Mouse (Mus musculus) midbrain, embryonic 13.5 days (tissue): Measurements from ENCODE around the gene Foxr2. TPM values are rescaled to one million over a fixed set of nuclear protein-coding genes. Genes with fewer than 3 reads are reported as not detected.

Source experiments
- ATAC-seq: fragments of 200-750 bp; cut with Nextera tagmentation; 2 replicates; pipeline ENCODE4 v1.8.0; 2017; ENCODE audit warnings: mild to moderate bottlenecking, moderate TSS enrichment, moderate library complexity
- H3K27ac ChIP-seq: fragments of 300-500 bp; sonication (generic); 2 replicates; pipeline ENCODE4 v1.5.1; 2015; ENCODE audit warnings: inconsistent platforms, mild to moderate bottlenecking, moderate library complexity
- H3K27me3 ChIP-seq: fragments of 300-500 bp; sonication (generic); 2 replicates; pipeline ENCODE4 v1.6.1; 2015; ENCODE audit warnings: mild to moderate bottlenecking, inconsistent platforms
- H3K36me3 ChIP-seq: fragments of 300-500 bp; sonication (generic); 2 replicates; pipeline ENCODE4 v1.6.1; 2015; ENCODE audit warnings: mild to moderate bottlenecking, inconsistent platforms
- H3K4me1 ChIP-seq: fragments of 300-500 bp; sonication (generic); replicated peaks from 2 replicates; pipeline ENCODE4 v1.6.1; 2015; ENCODE audit warnings: inconsistent platforms
- H3K4me2 ChIP-seq: fragments of 300-500 bp; sonication (generic); replicated peaks from 2 replicates; pipeline ENCODE4 v1.6.1; 2015; ENCODE audit warnings: moderate library complexity, mild to moderate bottlenecking, inconsistent platforms
- H3K4me3 ChIP-seq: fragments of 300-500 bp; sonication (generic); replicated peaks from 2 replicates; pipeline ENCODE4 v1.5.1; 2015; ENCODE audit warnings: mild to moderate bottlenecking, inconsistent platforms
- H3K9ac ChIP-seq: fragments of 300-500 bp; sonication (generic); replicated peaks from 2 replicates; pipeline ENCODE4 v1.6.1; 2015; ENCODE audit warnings: mild to moderate bottlenecking, inconsistent platforms
- H3K9me3 ChIP-seq: fragments of 300-500 bp; sonication (generic); 2 replicates; pipeline ENCODE4 v1.6.1; 2016; ENCODE audit warnings: mild to moderate bottlenecking, inconsistent platforms
- WGBS: fragments of 180-500 bp; shearing (Covaris S2); methylation state at CpG from one replicate; pipeline ENCODE4 v1.1.7; 2015; 5-methylcytosine and 5-hydroxymethylcytosine counted together
- polyA plus RNA-seq: library from polyadenylated mRNA; unstranded; fragments of >200 nt; fragmentation: Nextera tagmentation; extraction: Ambion mirVana; gene quantifications from 2 replicates; pipeline ENCODE4 v1.2.1, GENCODE M21; 2015

Foxr2 gene
- 0.72 and 0.85 TPM in 2 replicates for polyA plus RNA-seq

DNA sequence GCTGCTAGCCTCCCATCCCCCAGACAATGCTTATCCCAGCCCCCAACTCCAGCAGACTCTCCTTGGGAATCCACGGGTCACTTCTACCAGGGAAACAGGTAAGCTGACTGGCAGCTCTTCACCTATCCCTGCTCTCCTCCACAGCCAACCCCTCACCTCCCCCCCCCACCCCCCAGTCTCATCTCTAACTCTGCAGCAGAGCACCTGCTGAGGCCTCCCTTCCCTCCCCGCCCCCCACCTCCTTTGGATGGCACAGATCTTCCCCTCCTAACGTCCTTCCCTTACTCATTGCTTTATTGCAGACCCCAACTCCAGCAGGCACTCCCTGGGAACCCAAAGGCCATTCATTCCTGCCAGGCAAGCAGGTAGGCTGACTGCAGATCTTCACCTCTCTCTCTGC, at the start of gene Foxr2:
Gene Foxr2 (plus strand): TSS at position 301 of the 400 bp plus-strand sequence.
- Histone ChIP-seq H3K27me3 (no peaks in the 10 kb centered on the region; the same call in 1 of the 2 replicates), H3K9ac (no peak within 1 kb of the TSS), H3K36me3 (no peaks in the 10 kb centered on the region), H3K4me3 (no peak within 1 kb of the TSS), H3K4me2 (no peak within 1 kb of the TSS), H3K4me1 (no peaks in the 10 kb centered on the region), H3K27ac (no peak within 1 kb of the TSS), H3K9me3 (no peaks in the 10 kb centered on the region)
- 19% methylated on average over 2 of the region's 3 CpGs for WGBS
- no peak for ATAC-seq

DNA sequence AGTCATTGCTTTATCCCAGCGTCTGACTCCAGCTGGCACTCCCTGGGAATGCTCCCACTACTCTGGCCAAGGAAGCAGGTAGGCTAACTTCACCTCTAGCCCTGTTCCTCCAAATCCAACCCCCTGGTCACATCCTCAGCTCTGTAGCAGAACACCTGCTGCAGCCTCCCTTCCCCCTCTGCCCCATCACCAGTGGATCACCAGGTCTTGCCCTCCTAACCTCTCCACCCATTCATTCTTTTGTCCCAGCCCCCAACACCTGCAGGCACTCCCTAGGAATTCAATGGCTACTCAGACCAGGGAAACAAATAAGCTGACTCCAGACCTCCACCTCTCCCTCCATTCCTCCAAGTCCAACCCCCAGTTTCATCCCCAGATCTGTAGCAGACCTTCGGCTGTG, 427 bp downstream of the Foxr2 start:
- Histone ChIP-seq H3K27ac (no peak overlapping the region), H3K36me3 (no peaks in the 10 kb centered on the region), H3K4me2 (no peak overlapping the region), H3K4me3 (no peak overlapping the region), H3K4me1 (no peaks in the 10 kb centered on the region), H3K9me3 (no peaks in the 10 kb centered on the region), H3K27me3 (no peaks in the 10 kb centered on the region; the same call in 1 of the 2 replicates), H3K9ac (no peak overlapping the region)
- 51% methylated on average over 2 of the region's 2 CpGs for WGBS
- ATAC-seq, result no peak

GRCm38 (mm10) chrX:153139734-153140515, 21.3 kb downstream of the Foxr2 start, which contains the start of gene Rragb:
Rragb (plus strand) TSS chrX:153139981.
- Histone ChIP-seq H3K9me3 (no peaks in the 10 kb centered on the region), H3K9ac (peak within 1 kb of the TSS; percentile 65), H3K27me3 (peaks cover 8% of the 10 kb centered on the region; the same call in 1 of the 2 replicates), H3K4me1 (no peaks in the 10 kb centered on the region), H3K4me2 (peak within 1 kb of the TSS; percentile 57), H3K36me3 (no peaks in the 10 kb centered on the region), H3K27ac (peak within 1 kb of the TSS; percentile 47; the same call in 1 of the 2 replicates), H3K4me3 (peak within 1 kb of the TSS; percentile 57)
- peak; percentile 99 for ATAC-seq
- 23% methylated on average over 47 of the region's 47 CpGs for WGBS

DNA sequence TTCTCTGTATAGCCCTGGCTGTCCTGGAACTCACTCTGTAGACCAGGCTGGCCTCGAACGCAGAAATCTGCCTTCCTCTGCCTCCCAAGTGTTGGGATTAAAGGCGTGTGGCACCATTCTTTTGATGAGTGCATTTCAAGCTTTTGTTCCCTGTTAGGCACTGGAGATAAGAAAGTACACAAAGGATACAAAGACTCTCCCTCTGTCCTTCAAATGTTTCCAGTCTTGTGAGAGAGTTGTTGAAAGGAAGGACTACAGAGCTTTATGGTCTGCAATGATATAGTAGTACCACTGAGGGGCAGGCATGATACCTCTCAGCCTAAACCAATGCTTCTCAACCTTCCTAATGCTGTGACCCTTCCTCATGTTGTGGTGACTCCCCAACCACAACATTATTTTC, 24.1 kb downstream of the Foxr2 start:
- no peak overlapping the region for H3K4me3 ChIP-seq
- no peaks in the 10 kb centered on the region for H3K4me1 ChIP-seq
- ATAC-seq, result no peak
- no peak overlapping the region for H3K4me2 ChIP-seq
- H3K9ac ChIP-seq, result no peak overlapping the region
- 51% methylated on average over 3 of the region's 3 CpGs for WGBS
- H3K36me3 ChIP-seq, result no peaks in the 10 kb centered on the region
- peaks cover 8% of the 10 kb centered on the region; the same call in 1 of the 2 replicates for H3K27me3 ChIP-seq
- H3K9me3 ChIP-seq, result no peaks in the 10 kb centered on the region
- no peak overlapping the region for H3K27ac ChIP-seq

DNA sequence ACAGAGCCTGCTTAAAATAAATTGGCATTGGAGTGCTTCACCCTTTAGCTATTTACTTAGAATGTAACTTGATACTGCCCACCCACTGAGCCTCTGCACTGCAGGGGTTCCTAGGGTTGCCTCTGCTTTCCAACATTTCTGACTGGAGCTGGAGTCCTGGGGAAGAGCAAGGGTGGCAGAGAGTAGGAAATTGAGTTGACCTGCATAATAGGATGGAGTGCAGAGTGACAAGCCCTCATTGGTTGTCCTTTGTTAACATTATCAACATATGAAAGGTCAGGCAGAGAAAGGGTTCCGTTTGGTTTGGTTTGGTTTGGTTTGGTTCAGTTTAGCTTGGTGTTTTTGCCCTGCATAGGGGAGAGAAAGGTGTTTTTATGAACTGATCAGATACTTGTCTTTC, 33.2 kb downstream of the Foxr2 start:
- no peak overlapping the region for H3K4me3 ChIP-seq
- no peaks in the 10 kb centered on the region for H3K9me3 ChIP-seq
- H3K27me3 ChIP-seq, result no peaks in the 10 kb centered on the region
- no peak overlapping the region for H3K27ac ChIP-seq
- H3K9ac ChIP-seq, result no peak overlapping the region
- ATAC-seq, result no peak
- no peaks in the 10 kb centered on the region for H3K4me1 ChIP-seq
- H3K36me3 ChIP-seq, result no peaks in the 10 kb centered on the region
- H3K4me2 ChIP-seq, result no peak overlapping the region
- 10% methylated on average over 1 of the region's 1 CpGs for WGBS

GRCm38 (mm10) chrX:153155322-153155721, 36.7 kb downstream of the Foxr2 start:
- Histone ChIP-seq H3K9me3 (no peaks in the 10 kb centered on the region), H3K9ac (no peak overlapping the region), H3K4me1 (no peaks in the 10 kb centered on the region), H3K4me3 (no peak overlapping the region), H3K4me2 (no peak overlapping the region), H3K36me3 (no peaks in the 10 kb centered on the region), H3K27me3 (no peaks in the 10 kb centered on the region), H3K27ac (no peak overlapping the region)
- 54% methylated on average over 3 of the region's 3 CpGs for WGBS
- no peak for ATAC-seq

DNA sequence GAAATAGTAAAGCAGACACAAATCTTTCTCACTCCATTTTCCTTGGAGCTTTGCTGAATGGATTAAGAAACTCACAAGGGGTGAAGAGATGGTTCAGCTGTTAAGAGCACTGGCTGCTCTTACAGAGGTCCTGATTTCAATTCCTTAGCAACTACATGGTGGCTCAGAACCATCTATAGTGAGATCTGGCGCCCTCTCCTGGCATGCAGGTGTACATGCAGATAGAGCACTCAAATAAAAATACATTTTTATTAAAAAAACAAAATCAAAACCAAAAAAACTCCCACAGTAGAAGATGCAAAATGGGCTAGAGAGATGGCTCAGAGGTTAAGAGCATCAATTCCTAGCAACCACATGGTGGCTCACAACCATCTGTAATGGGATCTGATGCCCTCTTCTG, 56.2 kb downstream of the Foxr2 start:
- Histone ChIP-seq H3K4me1 (no peaks in the 10 kb centered on the region), H3K4me3 (no peak overlapping the region), H3K27ac (no peak overlapping the region), H3K9ac (no peak overlapping the region), H3K36me3 (no peaks in the 10 kb centered on the region), H3K27me3 (no peaks in the 10 kb centered on the region), H3K4me2 (no peak overlapping the region), H3K9me3 (no peaks in the 10 kb centered on the region)
- WGBS, result 5% methylated on average over 1 of the region's 1 CpGs
- ATAC-seq, result no peak

- 84% methylated on average over 2 of the region's 2 CpGs for whole genome bisulfite sequencing
- no peaks in the 10 kb centered on the region for H3K4me1 ChIP-seq
- no peak overlapping the region for H3K4me2 ChIP-seq
- H3K27me3 ChIP-seq, result no peaks in the 10 kb centered on the region
- no peaks in the 10 kb centered on the region for H3K9me3 ChIP-seq
- no peak overlapping the region for H3K4me3 ChIP-seq
- H3K36me3 ChIP-seq, result no peaks in the 10 kb centered on the region
- no peak overlapping the region for H3K27ac ChIP-seq
- no peak for ATAC-seq
- no peak overlapping the region for H3K9ac ChIP-seq
Observed at GRCm38 (mm10) chrX:153182221-153182620, 63.6 kb downstream of the Foxr2 start.

Other genes starting within 250 kb of the Foxr2 start
- 2.7 and 3.0 TPM in 2 replicates for gene Usp51, start 112.3 kb upstream of the Foxr2 start, polyA plus RNA-seq
- gene Mageh1, start 81.2 kb upstream of the Foxr2 start, polyA plus RNA-seq, result 137 and 155 TPM in 2 replicates
- 7.1 and 7.9 TPM in 2 replicates for gene Rragb, start 21.2 kb downstream of the Foxr2 start, polyA plus RNA-seq
- 4.6 and 6.6 TPM in 2 replicates for gene Klf8, start 118.7 kb downstream of the Foxr2 start, polyA plus RNA-seq